Mouse (Mus musculus) layer of hippocampus, adult 8-10 months (tissue): ENCODE measurements around the gene Aadacl2. TPM values are rescaled to one million over a fixed set of nuclear protein-coding genes. Genes with fewer than 3 reads are reported as not detected.

ENCODE experiments used
- DNase-seq, 2 experiments: peaks; one replicate each; pipeline ENCODE4 v3.0.0; 2022; ENCODE audit warnings: low spot score in 2 of 2
- total RNA-seq, 4 experiments: library from RNA; stranded (reverse); gene quantifications; 2 replicates each; pipeline ENCODE4 v1.2.4; 2022

Gene Aadacl2
- total RNA-seq: not detected

DNA sequence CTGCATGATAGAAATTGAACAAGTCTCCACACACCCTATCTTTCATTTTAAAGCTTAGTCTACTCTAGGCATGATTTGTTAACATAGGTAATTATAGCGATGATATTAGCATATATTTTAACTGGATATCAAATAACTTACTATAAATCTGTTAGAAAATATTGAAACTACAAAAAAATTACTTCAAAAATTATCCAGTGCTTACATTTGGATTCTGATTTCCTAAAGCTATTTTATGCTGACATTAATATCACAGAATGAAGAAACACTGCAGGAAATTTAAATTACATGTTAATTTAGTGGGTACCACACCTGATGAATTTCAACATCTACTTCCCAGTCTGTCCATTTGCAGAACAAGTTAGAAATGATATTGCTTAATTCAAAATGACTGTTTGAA is at the start of gene Aadacl2:
Gene Aadacl2, plus strand, starts transcription at position 301 of the 400 bp plus-strand sequence.
- DNase-seq: no peak

DNA sequence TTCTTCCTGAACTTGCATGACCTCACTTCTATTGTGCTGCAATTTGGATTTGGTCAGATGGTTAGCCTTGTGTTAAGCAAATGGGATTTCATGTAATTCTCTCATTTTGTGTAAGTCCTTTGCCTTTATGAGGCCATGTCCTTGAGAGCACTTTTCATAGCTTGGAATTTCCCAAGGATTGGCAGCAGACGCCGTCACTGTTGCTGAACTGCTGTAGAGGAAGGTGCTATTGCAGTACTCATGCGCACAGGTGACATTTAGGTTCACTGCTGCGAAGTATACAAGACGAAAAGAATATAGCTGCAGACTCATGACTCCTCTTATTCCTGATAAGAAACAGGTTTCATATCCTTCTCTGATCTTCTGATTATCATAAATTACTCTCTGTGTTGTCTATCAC is 35.7 kb upstream of the Aadacl2 start:
- no peak for DNase-seq

DNA sequence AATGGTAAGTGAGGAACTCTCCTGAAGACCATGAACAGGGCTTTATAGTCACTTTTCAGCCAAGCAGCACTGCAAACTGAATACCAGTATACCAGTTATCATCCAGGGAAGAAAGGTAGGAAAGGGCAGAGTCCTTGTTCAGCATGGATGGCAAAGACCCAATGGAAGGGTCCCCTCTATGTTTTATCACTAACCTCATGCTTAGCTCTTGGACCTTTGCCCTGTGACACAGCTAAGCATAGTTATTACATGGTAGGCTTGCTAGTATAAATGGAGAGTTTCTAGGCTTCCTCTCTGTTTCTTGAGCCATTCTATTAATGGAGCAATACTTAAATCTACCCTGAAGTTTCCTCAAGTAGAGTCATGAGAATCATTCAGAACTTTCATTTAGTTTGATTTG is 32.0 kb upstream of the Aadacl2 start:
- DNase-seq: no peak

DNA sequence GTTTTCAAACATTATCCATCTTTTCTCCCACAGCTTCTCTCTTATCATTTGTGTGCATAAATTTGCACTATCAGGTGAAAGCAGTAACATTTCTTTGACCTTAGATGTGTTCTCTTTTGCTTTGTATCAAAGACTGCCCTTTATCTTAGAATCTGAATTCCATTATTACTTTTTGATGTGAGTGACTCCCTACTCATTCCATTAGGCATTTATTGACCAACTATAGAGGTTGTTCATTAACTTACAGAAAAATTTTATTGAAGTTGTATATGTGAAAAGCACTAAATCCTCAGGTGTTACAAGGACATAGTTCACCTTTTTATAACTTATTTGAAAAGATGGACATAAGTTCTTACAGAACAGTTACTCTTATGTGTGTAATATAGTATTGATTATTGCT is 2.9 kb upstream of the Aadacl2 start:
- DNase-seq: no peak

DNA sequence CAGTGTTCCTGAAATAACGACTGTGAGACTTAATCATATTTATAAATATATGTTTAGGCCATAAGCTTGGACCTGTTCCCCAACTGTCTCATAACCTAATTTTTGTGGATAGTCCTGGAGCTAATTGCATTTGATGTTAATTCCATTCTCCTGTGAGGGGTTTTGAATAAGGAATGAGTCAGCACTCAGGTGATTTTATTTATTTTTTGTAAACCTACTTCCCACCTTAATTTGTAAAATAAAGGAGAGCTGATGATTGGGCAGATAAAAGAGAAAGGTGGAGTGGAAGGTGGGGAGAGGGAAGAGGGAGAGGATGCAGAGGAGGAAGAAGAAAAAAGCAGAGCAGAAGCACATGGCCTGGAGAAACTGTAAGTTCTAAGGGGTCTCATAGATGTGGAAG is 18.9 kb downstream of the Aadacl2 start, which contains the start of gene Aadac:
Gene Aadac, plus strand, starts transcription at position 301 of the 400 bp plus-strand sequence.
- no peak for DNase-seq

DNA sequence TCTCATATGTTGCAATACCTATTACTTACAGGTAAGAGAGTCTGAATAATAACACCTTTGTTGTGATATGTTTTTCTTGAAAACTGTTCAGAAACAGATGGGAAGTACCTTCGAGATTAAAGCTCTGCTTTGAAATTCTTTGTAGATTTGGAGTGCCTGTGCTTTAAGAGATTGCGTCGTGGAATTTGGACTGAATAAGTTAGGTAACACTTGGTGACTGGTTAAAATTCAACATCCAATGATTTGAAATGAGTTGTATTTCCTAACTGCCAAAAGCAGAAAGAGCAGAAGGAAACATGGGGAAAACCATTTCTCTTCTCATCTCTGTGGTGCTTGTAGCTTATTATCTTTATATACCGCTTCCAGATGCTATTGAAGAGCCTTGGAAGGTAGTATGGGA is 25.0 kb downstream of the Aadacl2 start:
- no peak for DNase-seq

DNA sequence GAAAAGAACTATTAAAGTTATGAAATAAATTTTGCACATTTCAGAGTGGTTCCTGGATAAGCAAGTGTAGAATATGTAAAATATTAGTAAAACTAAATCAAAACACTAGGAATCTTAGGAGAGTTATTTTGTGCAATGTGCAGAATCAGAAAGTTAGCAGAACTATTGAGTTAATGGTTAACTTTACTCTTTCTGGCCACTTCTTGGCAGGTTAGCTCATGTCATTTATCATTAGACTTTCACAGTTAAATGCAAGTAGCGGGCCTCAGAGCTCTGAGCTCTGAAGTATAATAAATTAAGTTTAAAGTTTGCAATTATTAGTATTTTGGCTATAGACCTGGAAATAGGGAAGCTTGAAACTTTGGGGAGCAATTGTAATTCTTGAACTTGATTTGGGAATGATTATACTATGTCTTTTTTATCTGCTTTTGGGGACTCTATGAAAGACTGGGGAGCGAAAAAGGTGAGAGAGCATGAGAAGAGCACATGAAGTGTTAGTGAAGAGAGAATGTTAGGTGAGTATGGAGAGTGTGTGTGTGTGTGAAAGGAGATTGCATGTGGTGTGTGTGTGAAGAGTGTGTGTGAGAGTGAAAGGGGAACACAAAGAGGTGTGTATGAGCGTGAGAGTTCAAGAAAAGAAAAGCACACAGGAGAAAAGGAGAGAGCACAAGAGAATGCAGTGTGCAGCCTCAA is 39.8 kb downstream of the Aadacl2 start:
- DNase-seq: no peak

DNA sequence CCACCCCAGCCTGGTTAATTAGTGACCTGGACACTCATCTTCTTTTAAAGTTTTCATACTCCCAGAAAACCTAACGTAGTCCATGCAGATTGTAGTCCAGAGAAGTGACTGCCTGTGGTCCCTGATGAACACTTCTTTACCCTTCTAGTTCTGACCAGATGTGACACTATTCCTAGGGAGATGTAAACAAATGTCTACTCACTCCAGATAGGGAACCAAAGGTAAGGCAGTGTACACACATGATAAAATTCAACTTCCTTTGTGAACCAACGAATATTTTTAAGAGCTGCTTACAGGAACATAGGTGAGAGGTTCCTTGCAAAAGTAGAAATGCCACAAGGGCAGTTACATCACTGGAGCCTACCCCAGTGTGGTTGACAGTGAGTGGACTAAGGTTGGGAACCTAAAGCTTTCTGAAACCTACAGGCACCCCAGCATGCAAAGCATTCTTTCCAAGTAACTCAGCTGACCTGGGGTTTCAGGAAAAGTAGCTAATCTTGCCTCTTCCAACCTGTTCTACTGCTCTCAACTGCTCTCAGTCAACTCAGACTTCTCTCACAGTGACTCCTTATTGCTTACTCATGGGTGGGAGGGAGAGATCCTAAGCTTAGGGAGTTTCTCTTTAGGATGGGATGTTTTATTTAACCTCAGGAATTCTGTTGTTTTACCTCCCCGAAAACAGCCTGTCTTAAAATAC is 46.8 kb downstream of the Aadacl2 start:
- DNase-seq: no peak

DNA sequence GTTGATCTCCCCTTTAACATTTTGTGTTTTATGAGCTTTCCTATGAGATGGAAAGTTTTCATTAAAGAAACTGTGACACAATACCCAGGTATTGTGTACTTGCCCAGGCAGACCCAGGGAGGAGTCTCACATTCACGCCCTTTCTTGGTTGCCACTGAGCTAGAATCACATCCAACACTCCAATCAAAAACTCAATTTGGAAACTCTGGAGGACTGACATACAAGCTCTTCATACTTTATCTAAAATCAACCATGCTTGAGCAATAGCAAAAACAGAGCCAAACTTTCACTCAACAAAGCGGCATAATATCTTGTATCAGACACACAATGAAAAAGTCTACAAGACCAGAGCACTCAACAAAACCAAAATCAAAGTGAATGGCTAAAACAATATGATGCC is 47.4 kb downstream of the Aadacl2 start:
- no peak for DNase-seq

DNA sequence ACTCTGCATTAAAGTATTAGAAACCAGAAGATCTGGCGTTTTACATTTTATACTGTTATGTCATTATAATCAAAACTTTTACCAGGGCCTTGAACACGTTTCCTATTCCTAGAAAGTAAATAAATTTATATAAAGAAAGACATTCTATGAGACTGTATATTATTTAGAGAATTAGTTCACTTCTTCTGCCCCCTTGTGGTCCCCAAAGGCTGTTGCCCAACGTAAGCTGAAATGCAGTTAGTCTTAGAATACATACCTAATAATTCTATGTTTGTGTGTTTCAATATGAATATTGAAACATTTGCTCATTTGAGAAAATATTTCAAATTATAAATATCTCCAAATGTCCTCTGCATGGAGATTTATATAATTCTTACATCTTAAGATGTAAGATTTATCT is 49.9 kb downstream of the Aadacl2 start:
- DNase-seq: no peak

DNA sequence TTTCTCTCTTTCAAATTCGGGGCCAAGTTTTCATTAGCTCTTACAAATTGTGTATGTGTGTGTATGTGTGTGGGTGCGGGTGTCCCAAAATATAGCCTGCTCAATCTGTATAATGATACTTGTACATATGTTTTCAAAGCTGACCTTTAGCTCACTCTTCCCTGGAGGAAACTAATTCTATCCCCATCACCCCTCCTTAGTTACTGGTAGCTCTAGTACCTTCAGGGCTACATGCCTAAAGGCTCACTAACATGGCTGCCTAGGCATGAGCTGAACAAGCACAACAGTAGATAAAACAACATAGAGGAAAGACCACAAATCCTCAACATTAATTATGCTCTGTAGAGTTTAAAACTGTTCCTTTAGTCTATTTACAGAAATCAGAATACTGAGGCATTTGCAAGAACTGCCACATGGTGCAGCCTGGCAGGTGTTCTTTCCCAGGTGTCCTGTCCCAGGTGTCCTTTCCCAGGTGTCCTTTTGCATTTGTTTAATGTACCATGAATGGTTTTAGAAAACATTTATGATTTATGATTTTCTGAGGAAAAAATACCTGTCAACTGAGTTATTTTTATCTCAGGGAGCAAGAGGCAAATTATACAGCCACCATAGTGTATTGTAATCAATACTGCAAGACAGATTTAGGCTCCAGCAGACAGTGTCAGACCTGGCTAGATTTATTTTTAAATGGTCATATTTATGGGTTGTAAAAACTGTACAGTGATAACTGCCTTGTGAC is 50.7 kb downstream of the Aadacl2 start:
- no peak for DNase-seq

DNA sequence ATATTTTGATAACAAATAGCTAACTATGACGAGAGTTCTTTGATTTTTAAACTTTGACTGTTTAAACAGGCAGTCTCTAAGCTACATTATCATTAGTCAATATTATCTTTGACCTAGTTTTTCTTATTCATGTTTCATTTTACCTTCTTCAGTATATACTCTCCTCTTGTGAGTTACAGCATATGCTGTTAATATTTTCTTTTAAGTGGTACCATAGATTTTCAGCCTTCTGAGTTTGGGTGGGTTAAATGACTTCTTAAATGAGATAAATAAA is 51.2 kb downstream of the Aadacl2 start:
- no peak for DNase-seq

Other genes starting within 250 kb of the Aadacl2 start
- gene Gm8298, start 145.7 kb upstream of the Aadacl2 start, total RNA-seq: not detected
- gene C130079G13Rik, start 81.5 kb upstream of the Aadacl2 start, total RNA-seq: not detected
- gene Aadac, start 19.0 kb downstream of the Aadacl2 start, total RNA-seq: not detected
- not detected for gene Sucnr1, start 75.1 kb downstream of the Aadacl2 start, total RNA-seq